Mouse (Mus musculus): Measurements from ENCODE around the gene Gm49318. TPM values are rescaled to one million over a fixed set of nuclear protein-coding genes. Genes with fewer than 3 reads are reported as not detected.
A peak's percentile ranks its signal among the peaks of the same experiment; 100 is the strongest.

Gene Gm49318
- polyA plus RNA-seq, 1 experiment from 2014 or later, result not detected

GRCm38 (mm10) chr9:22050351-22050889, 20.6 kb downstream of the Gm49318 start:
- Histone ChIP-seq H3K4me1 (replicated peaks) (peaks cover 57% of the 10 kb centered on the region), H3K4me3 (peak overlapping the region; percentile 98), H3K9me3 (no peaks in the 10 kb centered on the region), H3K27ac (replicated peaks) (peak overlapping the region; percentile 95), H3K9ac (peak overlapping the region; percentile 99), H3K4me2 (peak overlapping the region; percentile 87), H3K36me3 (0 out of 2 replicates have a peak, but pooled peaks cover 5% of the 10 kb centered on the region), H3K27me3 (peaks cover 12% of the 10 kb centered on the region; the same call in 1 of the 2 replicates)
- under 1% methylated on average over 43 of the region's 43 CpGs for WGBS
- ATAC-seq (ENCODE audit: low read depth), result peak; percentile 46

GRCm38 (mm10) chr9:22049721-22050270, 21.3 kb downstream of the Gm49318 start:
- Histone ChIP-seq H3K27ac (replicated peaks) (peak overlapping the region; percentile 95), H3K9ac (peak overlapping the region; percentile 99), H3K36me3 (0 out of 2 replicates have a peak, but pooled peaks cover 5% of the 10 kb centered on the region), H3K4me1 (replicated peaks) (peaks cover 58% of the 10 kb centered on the region), H3K4me3 (peak overlapping the region; percentile 98), H3K4me2 (peak overlapping the region; percentile 87), H3K9me3 (no peaks in the 10 kb centered on the region), H3K27me3 (peaks cover 10% of the 10 kb centered on the region; the same call in 1 of the 2 replicates)
- no peak for ATAC-seq (ENCODE audit: low read depth)
- WGBS, result 21% methylated on average over 4 of the region's 4 CpGs

GRCm38 (mm10) chr9:22049315-22049714, 21.7 kb downstream of the Gm49318 start:
- ATAC-seq (ENCODE audit: low read depth), result no peak
- H3K4me3 ChIP-seq, result peak overlapping the region; percentile 98
- WGBS, result 68% methylated on average over 11 of the region's 11 CpGs
- peak overlapping the region; percentile 95 for H3K27ac ChIP-seq (replicated peaks)
- peak overlapping the region; percentile 87 for H3K4me2 ChIP-seq
- H3K9me3 ChIP-seq, result no peaks in the 10 kb centered on the region
- H3K27me3 ChIP-seq, result peaks cover 10% of the 10 kb centered on the region; the same call in 1 of the 2 replicates
- 0 out of 2 replicates have a peak, but pooled peaks cover 5% of the 10 kb centered on the region for H3K36me3 ChIP-seq
- peak overlapping the region; percentile 99 for H3K9ac ChIP-seq
- H3K4me1 ChIP-seq (replicated peaks), result peaks cover 58% of the 10 kb centered on the region

- H3K4me2 ChIP-seq, result peak overlapping the region; percentile 87
- H3K9ac ChIP-seq, result peak overlapping the region; percentile 99
- no peak for ATAC-seq (ENCODE audit: low read depth)
- H3K4me3 ChIP-seq, result no peak overlapping the region
- WGBS, result 58% methylated on average over 9 of the region's 9 CpGs
- no peaks in the 10 kb centered on the region for H3K27me3 ChIP-seq
- no peaks in the 10 kb centered on the region for H3K9me3 ChIP-seq
- H3K36me3 ChIP-seq, result 0 out of 2 replicates have a peak, but pooled peaks cover 5% of the 10 kb centered on the region
- H3K4me1 ChIP-seq (replicated peaks), result peaks cover 62% of the 10 kb centered on the region
- H3K27ac ChIP-seq (replicated peaks), result 0 out of 2 replicates have a peak overlapping the region, but pooled peaks have one; percentile 13
Measured at GRCm38 (mm10) chr9:22047329-22047728, 23.7 kb downstream of the Gm49318 start.

- peaks cover 27% of the 10 kb centered on the region for H3K4me1 ChIP-seq (replicated peaks)
- H3K9me3 ChIP-seq, result no peaks in the 10 kb centered on the region
- H3K4me2 ChIP-seq, result no peak overlapping the region
- no peak overlapping the region for H3K27ac ChIP-seq (replicated peaks)
- 59% methylated on average over 2 of the region's 2 CpGs for WGBS
- peaks cover 6% of the 10 kb centered on the region; the same call in 1 of the 2 replicates for H3K36me3 ChIP-seq
- H3K4me3 ChIP-seq, result no peak overlapping the region
- H3K9ac ChIP-seq, result no peak overlapping the region
- no peaks in the 10 kb centered on the region for H3K27me3 ChIP-seq
- ATAC-seq (ENCODE audit: low read depth), result no peak
Measured at GRCm38 (mm10) chr9:22041832-22042231, 29.2 kb downstream of the Gm49318 start.

GRCm38 (mm10) chr9:22037826-22038225, 33.2 kb downstream of the Gm49318 start:
- Histone ChIP-seq H3K27me3 (no peaks in the 10 kb centered on the region), H3K9ac (no peak overlapping the region), H3K27ac (replicated peaks) (no peak overlapping the region), H3K4me3 (no peak overlapping the region), H3K9me3 (no peaks in the 10 kb centered on the region), H3K36me3 (peaks cover 45% of the 10 kb centered on the region), H3K4me1 (replicated peaks) (peaks cover 41% of the 10 kb centered on the region), H3K4me2 (no peak overlapping the region)
- no peak for ATAC-seq (ENCODE audit: low read depth)
- WGBS, result 79% methylated on average over 10 of the region's 10 CpGs

GRCm38 (mm10) chr9:22035300-22036044, 35.6 kb downstream of the Gm49318 start:
- Histone ChIP-seq H3K4me2 (no peak overlapping the region), H3K9ac (no peak overlapping the region), H3K4me3 (no peak overlapping the region), H3K9me3 (no peaks in the 10 kb centered on the region), H3K4me1 (replicated peaks) (peaks cover 29% of the 10 kb centered on the region), H3K27me3 (no peaks in the 10 kb centered on the region), H3K27ac (replicated peaks) (peak overlapping the region; percentile 75), H3K36me3 (peaks cover 66% of the 10 kb centered on the region)
- ATAC-seq (ENCODE audit: low read depth), result peak; percentile 59
- WGBS, result 22% methylated on average over 6 of the region's 6 CpGs

- 95% methylated on average over 9 of the region's 9 CpGs for WGBS
- Histone ChIP-seq H3K9me3 (no peaks in the 10 kb centered on the region), H3K9ac (no peak overlapping the region), H3K4me3 (no peak overlapping the region), H3K4me2 (no peak overlapping the region), H3K36me3 (peaks cover 93% of the 10 kb centered on the region), H3K27me3 (no peaks in the 10 kb centered on the region), H3K27ac (replicated peaks) (no peak overlapping the region), H3K4me1 (replicated peaks) (peaks cover 37% of the 10 kb centered on the region)
- ATAC-seq (ENCODE audit: low read depth), result no peak
Measured at GRCm38 (mm10) chr9:22030386-22030785, 40.7 kb downstream of the Gm49318 start.

GRCm38 (mm10) chr9:22028467-22028866, 42.6 kb downstream of the Gm49318 start:
- no peak for ATAC-seq (ENCODE audit: low read depth)
- Histone ChIP-seq H3K4me1 (replicated peaks) (peaks cover 22% of the 10 kb centered on the region), H3K27ac (replicated peaks) (0 out of 2 replicates have a peak overlapping the region, but pooled peaks have one; percentile 13), H3K27me3 (no peaks in the 10 kb centered on the region), H3K4me2 (no peak overlapping the region), H3K9ac (no peak overlapping the region), H3K9me3 (no peaks in the 10 kb centered on the region), H3K4me3 (no peak overlapping the region), H3K36me3 (peaks cover 93% of the 10 kb centered on the region)
- 19% methylated on average over 7 of the region's 7 CpGs for WGBS

GRCm38 (mm10) chr9:22024592-22024991, 46.5 kb downstream of the Gm49318 start:
- Histone ChIP-seq H3K27me3 (no peaks in the 10 kb centered on the region), H3K4me1 (replicated peaks) (peaks cover 18% of the 10 kb centered on the region), H3K4me2 (no peak overlapping the region), H3K27ac (replicated peaks) (no peak overlapping the region), H3K9ac (no peak overlapping the region), H3K4me3 (no peak overlapping the region), H3K36me3 (peaks cover 77% of the 10 kb centered on the region), H3K9me3 (no peaks in the 10 kb centered on the region)
- no peak for ATAC-seq (ENCODE audit: low read depth)
- WGBS, result 42% methylated on average over 8 of the region's 8 CpGs

GRCm38 (mm10) chr9:22017208-22017825, 53.7 kb downstream of the Gm49318 start:
- Histone ChIP-seq H3K4me1 (replicated peaks) (peaks cover 6% of the 10 kb centered on the region; the same call in 1 of the 2 replicates), H3K4me2 (no peak overlapping the region), H3K27ac (replicated peaks) (no peak overlapping the region), H3K9me3 (no peaks in the 10 kb centered on the region), H3K4me3 (no peak overlapping the region), H3K27me3 (no peaks in the 10 kb centered on the region), H3K36me3 (peaks cover 72% of the 10 kb centered on the region), H3K9ac (no peak overlapping the region)
- 74% methylated on average over 7 of the region's 7 CpGs for WGBS
- ATAC-seq (ENCODE audit: low read depth), result no peak

- no peak for ATAC-seq (ENCODE audit: low read depth)
- WGBS, result 69% methylated on average over 10 of the region's 10 CpGs
- Histone ChIP-seq H3K4me3 (no peak overlapping the region), H3K36me3 (peaks cover 81% of the 10 kb centered on the region), H3K9ac (no peak overlapping the region), H3K27ac (replicated peaks) (0 out of 2 replicates have a peak overlapping the region, but pooled peaks have one; percentile 28), H3K4me1 (replicated peaks) (peaks cover 6% of the 10 kb centered on the region; the same call in 1 of the 2 replicates), H3K9me3 (no peaks in the 10 kb centered on the region), H3K27me3 (no peaks in the 10 kb centered on the region), H3K4me2 (no peak overlapping the region)
Measured at GRCm38 (mm10) chr9:22016245-22016644, 54.8 kb downstream of the Gm49318 start.

Data from neural tube, embryonic 13.5 days (tissue).